11 mouse cellular contexts compared by ENCODE assay signal in the genomic region with DNA sequence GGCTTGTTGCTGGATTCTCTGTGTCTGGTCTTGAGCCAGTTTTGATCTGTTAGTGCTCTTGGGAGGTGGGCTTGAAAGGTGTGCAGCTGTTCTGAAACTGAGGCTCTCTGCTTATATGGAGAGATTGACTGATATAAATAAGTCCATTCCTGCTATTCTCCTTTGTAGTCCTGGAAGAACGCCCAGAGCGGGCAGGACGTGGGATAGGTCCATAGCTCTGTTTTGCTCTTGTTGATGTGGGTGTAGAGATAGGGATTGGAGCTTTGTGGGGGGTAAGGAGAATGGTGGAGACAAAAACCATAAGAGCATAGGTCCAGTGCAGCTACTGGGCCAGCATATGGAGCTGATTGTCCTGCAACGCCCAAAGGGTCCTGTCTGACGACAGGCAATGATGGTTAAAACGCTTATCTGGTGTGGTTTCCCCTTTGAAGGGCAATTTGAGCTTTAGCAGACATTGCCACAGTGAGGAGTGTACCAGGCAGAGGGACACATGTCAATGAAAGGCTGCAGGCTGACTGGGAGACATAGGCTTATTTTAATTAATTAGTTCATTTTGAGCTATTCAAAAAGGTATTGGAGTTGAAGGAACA. TPM values are rescaled to one million over a fixed set of nuclear protein-coding genes. Genes with fewer than 3 reads are reported as not detected.
DNase-seq lines count a peak whose midpoint lies in the region; ATAC-seq and TF ChIP-seq lines count a peak whose summit lies in the region.
"Had no signal": no experiment of that assay in that cellular context is flagged by ENCODE, and none has a peak within 500 bp of the region (broad histone marks: within the 10 kb centered on the region; RNA-seq: fewer than 3 reads in every experiment).

No protein-coding gene starts in this region.

- peak overlapping the region; percentile 31 for H3K4me3 ChIP-seq in heart, embryonic 15.5 days
- H3K4me3 ChIP-seq in MEL (ENCODE audit: control insufficient read depth in 1 of 2, insufficient read depth in 1 of 2, low read depth in 2 of 2, low read length in 2 of 2) (peak overlapping the region; percentile 63 to 85), macrophage (ENCODE audit: inconsistent target) (peak overlapping the region; percentile 76)
- H3K4me3 ChIP-seq in liver, embryonic 15.5 days (replicated peaks) = peak overlapping the region; percentile 31
- H3K4me3 ChIP-seq in forebrain, postnatal 0 days (ENCODE audit: low read depth, low read length) = no peak overlapping the region
- H3K4me3 ChIP-seq: erythroblast, embryonic 14.5 days; myocyte had no signal

- no peak for ATAC-seq in heart, embryonic 15.5 days (replicated peaks; ENCODE audit: insufficient number of reproducible peaks, insufficient read depth, low FRiP score, low read depth)
- ATAC-seq in liver, embryonic 15.5 days (ENCODE audit: insufficient read depth) = no peak
- ATAC-seq in forebrain, postnatal 0 days = no peak

- peak overlapping the region; percentile 29; the same call in 1 of the 2 replicates for H3K4me2 ChIP-seq in heart, embryonic 15.5 days
- peak overlapping the region; percentile 41 for H3K4me2 ChIP-seq in liver, embryonic 15.5 days
- H3K4me2 ChIP-seq in forebrain, postnatal 0 days (ENCODE audit: low read depth) = no peak overlapping the region

- intact Hi-C loops in heart, postnatal 36 days (cut with DNase I) = no loop called here

- H3K79me2 ChIP-seq in MEL (ENCODE audit: control insufficient read depth, insufficient read depth, low read length, poor library complexity) (no peaks in the 10 kb centered on the region), macrophage (ENCODE audit: inconsistent target) (peaks cover 31% of the 10 kb centered on the region)

- no peak for TF ChIP-seq CTCF in MEL (IDR thresholded peaks at IDR 0.05 in 2 of 3, conservative IDR thresholded peaks at IDR 0.05 in 1 of 3; ENCODE audit: control insufficient read depth in 1 of 3, insufficient read depth in 1 of 3, low read depth in 2 of 3, low read length in 3 of 3, poor library complexity in 1 of 3, severe bottlenecking in 1 of 3)
- no peak for TF ChIP-seq CTCF in forebrain, postnatal 0 days (IDR thresholded peaks at IDR 0.05; ENCODE audit: low read depth)

- peaks cover 12% of the 10 kb centered on the region; the same call in 1 of the 2 replicates for H3K27me3 ChIP-seq in heart, embryonic 15.5 days
- no peaks in the 10 kb centered on the region for H3K27me3 ChIP-seq in MEL (ENCODE audit: control insufficient read depth in 1 of 2, insufficient read depth in 2 of 2, low read length in 2 of 2)
- peaks cover 18% of the 10 kb centered on the region for H3K27me3 ChIP-seq in liver, embryonic 15.5 days
- H3K27me3 ChIP-seq in forebrain, postnatal 0 days (ENCODE audit: insufficient read depth, low read length) = no peaks in the 10 kb centered on the region

- no peak overlapping the region for H3K27ac ChIP-seq in heart, embryonic 15.5 days
- peak overlapping the region; percentile 73 for H3K27ac ChIP-seq in MEL (ENCODE audit: control insufficient read depth, low read depth, low read length)
- H3K27ac ChIP-seq in liver, embryonic 15.5 days (replicated peaks) = no peak overlapping the region; the same call in 1 of the 2 replicates
- H3K27ac ChIP-seq in macrophage = peak overlapping the region; percentile 87
- no peak overlapping the region for H3K27ac ChIP-seq in forebrain, postnatal 0 days (ENCODE audit: low read depth, low read length)

- no peak for TF ChIP-seq EP300 in MEL (IDR thresholded peaks at IDR 0.05; ENCODE audit: low read depth in 1 of 2, low read length in 2 of 2)

- TF ChIP-seq RAD21 in MEL (IDR thresholded peaks at IDR 0.05; ENCODE audit: low read depth, low read length) = no peak

- H3K9me3 ChIP-seq in heart, embryonic 15.5 days (replicated peaks) = no peaks in the 10 kb centered on the region
- H3K9me3 ChIP-seq in MEL (replicated peaks; ENCODE audit: insufficient read depth, low read length) = no peaks in the 10 kb centered on the region
- no peaks in the 10 kb centered on the region for H3K9me3 ChIP-seq in liver, embryonic 15.5 days (replicated peaks)
- H3K9me3 ChIP-seq in forebrain, postnatal 0 days (ENCODE audit: low read length) = no peaks in the 10 kb centered on the region

- no peak overlapping the region for H3K9ac ChIP-seq in heart, embryonic 15.5 days
- H3K9ac ChIP-seq in MEL (ENCODE audit: control insufficient read depth, low read depth, low read length, poor library complexity, severe bottlenecking) = peak overlapping the region; percentile 63
- H3K9ac ChIP-seq in liver, embryonic 15.5 days = no peak overlapping the region
- no peak overlapping the region for H3K9ac ChIP-seq in forebrain, postnatal 0 days

- WGBS in heart, embryonic 15.5 days = 40% methylated on average over 6 of the region's 6 CpGs
- whole genome bisulfite sequencing in liver, embryonic 15.5 days (ENCODE audit: insufficient replicate concordance) = 19% methylated on average over 6 of the region's 6 CpGs
- 4% methylated on average over 6 of the region's 6 CpGs for WGBS in macrophage (ENCODE audit: missing documents)
- WGBS in forebrain, postnatal 0 days = 75% methylated on average over 6 of the region's 6 CpGs

- H3K4me1 ChIP-seq in heart, embryonic 15.5 days (replicated peaks) = peaks cover 15% of the 10 kb centered on the region
- H3K4me1 ChIP-seq in MEL (ENCODE audit: control insufficient read depth in 1 of 2, insufficient read depth in 2 of 2, low read length in 2 of 2) = peaks cover 4 to 17% of the 10 kb centered on the region in 2 experiments
- H3K4me1 ChIP-seq in liver, embryonic 15.5 days (replicated peaks) = peaks cover 13% of the 10 kb centered on the region
- H3K4me1 ChIP-seq in forebrain, postnatal 0 days (ENCODE audit: insufficient read depth) = no peaks in the 10 kb centered on the region

- DNase-seq in heart, postnatal 36 days = no peak
- peak; percentile 69 for DNase-seq in MEL (ENCODE audit: low read depth, low spot score)
- no peak for DNase-seq in cerebellum, adult 8-10 months
- DNase-seq in cerebellum, adult 9-10 months = no peak
- no peak for DNase-seq in forebrain, postnatal 0 days
- DNase-seq: kidney, adult 9 months had no signal

- peak in 1 of 2 experiments; percentile 38; a peak in 1 of 4 replicates for TF ChIP-seq POLR2A in MEL (IDR thresholded peaks at IDR 0.05; ENCODE audit: control insufficient read depth in 1 of 2, insufficient read depth in 1 of 2, low read depth in 1 of 2, low read length in 2 of 2, poor library complexity in 1 of 2)

- no peaks in the 10 kb centered on the region for H3K36me3 ChIP-seq in heart, embryonic 15.5 days
- H3K36me3 ChIP-seq in MEL (ENCODE audit: control insufficient read depth in 1 of 2, insufficient read depth in 2 of 2, low read length in 2 of 2) = peaks cover 0 to 12% of the 10 kb centered on the region in 2 experiments; a peak in 2 of 4 replicates
- no peaks in the 10 kb centered on the region for H3K36me3 ChIP-seq in liver, embryonic 15.5 days (replicated peaks)
- 0 out of 2 replicates have a peak, but pooled peaks cover 8% of the 10 kb centered on the region for H3K36me3 ChIP-seq in macrophage (ENCODE audit: inconsistent target)
- no peaks in the 10 kb centered on the region for H3K36me3 ChIP-seq in forebrain, postnatal 0 days (ENCODE audit: insufficient read depth)

TF ChIP-seq in MEL, 35 proteins besides CTCF, POLR2A, EP300 and RAD21 (continues in another document):
- TF ChIP-seq SMC3 (IDR thresholded peaks at IDR 0.05; ENCODE audit: low read depth, low read length) (no peak), ETS1 (IDR thresholded peaks at IDR 0.05; ENCODE audit: low read depth, low read length) (peak; percentile 26; the same call in 1 of the 2 replicates), KAT2A (conservative IDR thresholded peaks at IDR 0.05; ENCODE audit: low read depth, low read length) (no peak), SIN3A (IDR thresholded peaks at IDR 0.05; ENCODE audit: low read length) (0 out of 2 replicates have a peak, but pooled peaks have one; percentile 4), MAX (IDR thresholded peaks at IDR 0.05; ENCODE audit: low read length) (no peak), POLR2AphosphoS2 (IDR thresholded peaks at IDR 0.05; ENCODE audit: low read length) (no peak), BHLHE40 (IDR thresholded peaks at IDR 0.05; ENCODE audit: borderline replicate concordance, low read depth, low read length) (no peak), GABPA (IDR thresholded peaks at IDR 0.05; ENCODE audit: low read depth, low read length) (no peak), UBTF (IDR thresholded peaks at IDR 0.05; ENCODE audit: borderline replicate concordance, insufficient read depth, low read depth, low read length) (0 out of 2 replicates have a peak, but pooled peaks have one; percentile 14)

RNA-seq across cellular contexts. Expression of a gene that starts 16.5 kb away (rescaled TPM):
- polyA plus RNA-seq in heart, embryonic 15.5 days (2015; fragmentation: Nextera tagmentation; extraction: Ambion mirVana) = 1.8 and 3.4 TPM in 2 replicates
- under 1 TPM; 0.86 to 0.89 TPM for total RNA-seq in heart, postnatal 36 days (2021)
- 7.7 and 11.9 TPM in 2 replicates for total RNA-seq in MEL (2012; rRNA removed)
- 10 to 100 TPM in 1 of 2 experiments, not detected in 1; 17.9 TPM for polyA plus RNA-seq in MEL (2012; ENCODE audit: insufficient read depth in 1 of 2, insufficient read length in 2 of 2, low read depth in 1 of 2, low replicate concordance in 2 of 2, missing spikeins in 1 of 2)
- polyA plus RNA-seq in liver, embryonic 15.5 days (2015; fragmentation: Nextera tagmentation; extraction: Ambion mirVana) = 4.2 and 4.4 TPM in 2 replicates
- total RNA-seq in macrophage (2018; cell fraction: chromatin; rRNA removed) = 10 to 100 TPM in 13 of 26 experiments, 1 to 10 TPM in 13; 1.8 to 42.9 (median 11.1) TPM
- 10 to 100 TPM; 30.6 to 61.4 (median 49.5) TPM for total RNA-seq in macrophage (2018; cell fraction: cytosol; rRNA removed)
- 10 to 100 TPM in 25 of 26 experiments, 1 to 10 TPM in 1; 9.8 to 70.3 (median 24.3) TPM for total RNA-seq in macrophage (2018; cell fraction: nucleus; rRNA removed)
- 35.3 to 55.0 TPM (median 51.2 TPM) in 3 replicates for polyA plus RNA-seq in macrophage (2018)
- total RNA-seq in forebrain, postnatal 0 days (2014; rRNA removed) = 1.1 and 4.2 TPM in 2 replicates
- polyA plus RNA-seq in forebrain, postnatal 0 days (2015; fragmentation: Nextera tagmentation; extraction: Ambion mirVana) = 0.83 and 1.4 TPM in 2 replicates

RNA-seq across cellular contexts. Expression of a gene that starts 31.8 kb away (rescaled TPM):
- 60.7 and 79.1 TPM in 2 replicates for polyA plus RNA-seq in heart, embryonic 15.5 days (2015; fragmentation: Nextera tagmentation; extraction: Ambion mirVana)
- total RNA-seq in heart, postnatal 36 days (2021) = 10 to 100 TPM; 29.9 to 37.4 TPM
- 36.5 and 37.1 TPM in 2 replicates for total RNA-seq in MEL (2012; rRNA removed)
- polyA plus RNA-seq in MEL (2012; ENCODE audit: insufficient read depth in 1 of 2, insufficient read length in 2 of 2, low read depth in 1 of 2, low replicate concordance in 2 of 2, missing spikeins in 1 of 2) (100 to 1,000 TPM in 1 of 2 experiments, 10 to 100 TPM in 1; 36.9 to 646 TPM), macrophage (2018) (20.1 to 31.2 TPM (median 25.8 TPM) in 3 replicates)
- polyA plus RNA-seq in liver, embryonic 15.5 days (2015; fragmentation: Nextera tagmentation; extraction: Ambion mirVana) = 15.9 and 17.0 TPM in 2 replicates
- 10 to 100 TPM in 25 of 26 experiments, 1 to 10 TPM in 1; 7.6 to 35.9 (median 24.8) TPM for total RNA-seq in macrophage (2018; cell fraction: chromatin; rRNA removed)
- total RNA-seq in macrophage (2018; cell fraction: cytosol; rRNA removed) = 10 to 100 TPM; 20.6 to 39.1 (median 31.9) TPM
- total RNA-seq in macrophage (2018; cell fraction: nucleus; rRNA removed) = 10 to 100 TPM; 13.4 to 39.8 (median 27.5) TPM
- 545 and 656 TPM in 2 replicates for total RNA-seq in forebrain, postnatal 0 days (2014; rRNA removed)
- 345 and 405 TPM in 2 replicates for polyA plus RNA-seq in forebrain, postnatal 0 days (2015; fragmentation: Nextera tagmentation; extraction: Ambion mirVana)

Comparison
In these comparisons a context has a peak if more than half of its experiments do, and no peak if none do; other contexts are left out.
1. H3K27ac ChIP-seq: peak in MEL (single experiment) and macrophage (single experiment); none in heart, embryonic 15.5 days (single experiment), liver, embryonic 15.5 days (single experiment) and forebrain, postnatal 0 days (single experiment).